Mouse (Mus musculus) embryo, embryonic 10.5 days (tissue): Measurements from ENCODE around the gene Sf3b2.

Source experiments
- DNase-seq: peaks from one replicate; pipeline ENCODE4 v3.0.0-alpha.2; 2015; ENCODE audit warnings: low spot score

Sf3b2 gene

DNA sequence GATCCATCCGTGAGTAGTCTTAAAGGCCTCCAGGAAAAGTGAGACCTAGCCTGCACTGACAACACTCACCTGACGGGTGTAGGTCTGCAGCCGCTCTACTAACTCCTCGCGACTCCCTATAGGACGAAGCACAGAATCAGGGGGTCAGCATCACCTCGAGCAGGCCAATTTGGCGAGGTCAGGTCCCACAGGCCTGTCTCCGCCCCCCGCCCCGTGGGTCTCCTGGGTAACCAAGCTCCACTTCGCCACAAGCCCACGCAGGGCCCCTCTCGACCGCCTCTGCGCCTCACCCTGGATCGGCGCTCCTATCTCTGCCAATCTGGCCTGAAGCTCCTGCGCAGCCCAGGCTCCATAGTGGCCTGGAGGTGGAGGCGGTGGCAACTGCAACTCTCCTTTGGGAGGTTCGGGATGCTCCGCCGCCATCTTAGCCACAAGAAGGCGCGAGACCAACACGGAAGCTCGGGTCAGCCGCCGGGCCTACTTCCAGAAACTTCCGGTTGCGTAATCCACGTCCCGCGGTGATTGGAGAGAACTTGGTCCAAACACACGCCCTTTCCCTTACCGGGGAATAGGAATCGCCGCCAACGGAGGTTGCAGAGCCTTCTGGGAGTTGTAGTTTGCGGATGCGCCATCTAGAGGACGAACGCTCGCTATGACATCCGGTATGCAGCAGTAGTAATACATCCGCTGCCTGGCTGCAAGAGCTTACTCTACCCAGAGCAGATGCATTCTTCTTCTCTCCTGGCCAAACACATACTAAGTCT is at the start of gene Sf3b2:
TSS of gene Sf3b2 (minus strand) at position 484 of the 764 bp plus-strand sequence.
- DNase-seq: peak; percentile 100

DNA sequence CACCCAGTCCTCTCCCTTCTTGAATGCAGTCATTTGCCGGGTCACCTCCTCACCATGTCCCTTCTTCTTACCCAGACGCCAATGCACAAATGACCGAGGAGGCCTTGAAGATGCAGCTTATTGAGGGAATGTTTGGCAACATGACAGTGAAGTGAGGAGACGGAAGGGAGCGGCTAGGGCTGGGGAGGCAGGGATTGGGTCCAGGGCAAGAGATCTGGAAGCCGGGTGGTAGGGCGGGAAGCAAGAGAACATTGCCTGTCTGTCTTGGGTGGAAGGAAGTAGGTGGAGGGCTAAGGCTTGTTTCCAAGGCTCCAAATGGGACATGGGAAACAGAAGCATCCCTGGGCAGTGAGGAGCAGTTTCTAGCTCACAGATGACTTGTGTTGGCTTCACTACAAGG is 46.1 kb upstream of the Sf3b2 start:
- no peak for DNase-seq

DNA sequence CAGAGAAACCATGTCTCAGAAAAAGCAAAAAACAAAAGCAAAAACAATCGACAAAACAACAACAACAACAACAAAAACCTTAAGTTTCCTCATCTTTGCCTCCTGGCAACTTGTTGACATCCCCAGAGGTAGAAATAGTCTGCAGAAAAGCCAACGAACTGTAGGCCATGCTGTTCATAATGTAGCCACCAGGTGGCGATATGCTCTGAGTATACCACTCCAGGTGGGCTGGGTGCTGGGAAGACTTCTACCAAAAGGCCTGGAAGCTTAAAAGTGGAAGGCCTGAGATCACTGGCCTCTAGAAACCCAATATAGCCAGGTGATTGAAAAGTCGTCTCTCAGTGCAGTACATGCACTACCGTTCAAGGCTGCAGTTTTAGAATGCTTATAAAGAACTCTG is 42.7 kb upstream of the Sf3b2 start:
- DNase-seq: peak; percentile 84

DNA sequence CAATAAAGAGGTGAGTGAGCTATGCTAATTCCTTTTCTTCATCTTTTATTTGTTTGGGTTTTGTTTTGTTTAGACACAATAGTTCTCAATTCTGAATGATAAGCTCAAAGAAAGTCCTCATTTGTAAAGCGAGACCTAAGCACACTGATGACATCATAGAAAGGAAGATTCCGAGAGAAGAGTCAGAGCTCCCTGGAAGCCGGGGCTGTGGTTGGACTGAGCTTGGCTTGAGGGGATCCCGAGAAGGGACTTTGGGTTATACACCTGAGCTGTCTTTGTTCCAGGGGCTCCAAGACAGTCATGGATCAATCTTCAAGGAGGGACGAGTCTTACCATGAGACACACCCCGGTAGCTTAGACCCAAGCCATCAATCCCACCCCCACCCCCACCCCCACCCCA is 40.2 kb upstream of the Sf3b2 start, which contains the start of gene Catsper1:
TSS of gene Catsper1 (plus strand) at position 301 of the 400 bp plus-strand sequence.
- DNase-seq: no peak

DNA sequence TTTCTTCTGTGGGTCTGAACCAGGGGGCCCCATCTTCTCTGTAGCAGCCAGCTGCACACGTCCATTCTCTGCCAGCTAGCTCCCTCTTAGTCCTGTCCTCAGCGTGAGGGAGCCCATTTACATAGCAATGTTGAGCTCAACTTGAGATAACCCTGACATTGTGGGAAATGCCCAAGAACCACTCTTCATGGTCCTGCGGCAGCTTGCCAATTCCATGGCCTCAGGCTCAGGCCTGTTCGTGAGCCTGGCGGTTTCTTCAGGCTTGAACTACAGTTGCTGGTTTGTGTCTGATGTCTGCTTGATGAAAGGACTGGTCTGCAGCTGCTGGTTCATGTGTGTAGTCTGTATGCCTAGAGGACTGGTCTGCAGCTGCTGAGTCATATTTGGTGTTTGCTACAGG is 39.5 kb upstream of the Sf3b2 start:
- no peak for DNase-seq

DNA sequence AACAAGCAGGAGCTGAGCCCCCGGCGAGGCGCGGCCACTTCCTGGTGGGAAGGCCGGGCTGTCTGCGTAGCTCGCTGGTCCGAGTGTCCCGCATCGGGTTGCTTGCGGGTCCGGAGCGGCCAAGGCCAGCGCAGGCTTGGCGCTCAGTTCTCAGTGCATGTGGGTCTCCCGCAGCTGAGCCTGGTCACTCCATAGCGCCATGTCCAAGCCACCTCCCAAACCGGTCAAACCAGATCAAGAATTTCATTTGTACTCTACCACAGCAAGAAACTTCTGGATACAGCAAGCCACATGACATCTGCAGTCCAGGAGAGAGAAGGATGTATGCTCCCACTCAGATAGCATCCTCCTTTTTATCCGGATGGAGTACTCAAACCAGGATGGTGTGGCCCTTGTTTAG is 32.7 kb upstream of the Sf3b2 start:
- no peak for DNase-seq

DNA sequence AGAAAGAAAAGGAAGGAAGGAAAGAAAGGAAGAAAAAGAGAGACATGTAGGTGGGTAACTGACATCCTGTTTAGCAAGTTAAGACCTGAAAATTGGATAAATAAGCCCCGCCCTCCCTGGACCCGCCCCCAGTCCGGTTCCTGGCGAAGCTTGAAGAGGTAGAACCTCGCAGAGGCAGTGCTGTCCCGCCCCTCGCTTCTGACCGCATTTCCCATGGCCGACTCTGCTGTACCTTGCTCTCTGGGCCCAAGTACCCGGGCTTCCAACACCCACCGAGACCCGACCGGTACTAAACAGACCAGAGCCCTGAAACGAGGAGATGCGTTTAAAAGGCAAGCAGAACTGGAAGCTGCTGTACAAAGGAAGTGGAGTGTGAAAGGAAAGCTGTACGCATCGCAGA is 28.5 kb upstream of the Sf3b2 start:
- no peak for DNase-seq

DNA sequence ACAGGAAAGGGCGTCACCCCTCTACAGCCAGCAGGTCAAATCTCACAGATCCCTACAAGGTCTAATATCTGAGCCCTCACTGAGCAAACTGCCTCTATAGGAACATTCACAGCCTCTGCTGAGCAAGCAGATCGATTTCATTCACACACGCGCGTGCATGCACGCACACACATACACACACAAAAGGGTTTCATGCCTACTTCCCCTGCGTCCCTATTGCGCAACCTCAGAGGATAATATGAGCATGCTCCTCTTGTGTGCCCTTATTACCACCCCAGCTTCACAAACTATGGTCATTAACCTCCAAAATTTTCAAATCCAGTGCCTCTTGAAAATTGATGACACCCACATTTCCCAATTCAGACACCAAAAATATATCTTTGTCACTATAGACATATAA is 17.9 kb upstream of the Sf3b2 start:
- DNase-seq: no peak

DNA sequence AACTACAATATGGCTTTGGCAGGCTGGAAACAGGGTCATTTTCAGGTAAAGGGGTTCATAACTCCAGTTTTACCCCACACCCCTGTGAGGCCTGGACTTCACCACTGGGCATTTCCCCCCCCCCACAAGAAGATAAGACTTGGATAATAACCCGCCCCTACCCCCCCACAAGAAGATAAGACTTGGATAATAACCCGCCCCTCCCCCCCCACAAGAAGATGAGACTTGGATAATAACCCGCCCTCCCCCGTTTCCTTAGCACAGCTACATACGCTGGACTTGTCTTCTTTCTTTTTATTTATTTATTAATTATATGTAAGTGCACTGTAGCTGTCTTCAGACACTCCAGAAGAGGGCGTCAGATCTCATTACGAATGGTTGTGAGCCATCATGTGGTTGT is 13.8 kb upstream of the Sf3b2 start:
- peak; percentile 66 for DNase-seq

DNA sequence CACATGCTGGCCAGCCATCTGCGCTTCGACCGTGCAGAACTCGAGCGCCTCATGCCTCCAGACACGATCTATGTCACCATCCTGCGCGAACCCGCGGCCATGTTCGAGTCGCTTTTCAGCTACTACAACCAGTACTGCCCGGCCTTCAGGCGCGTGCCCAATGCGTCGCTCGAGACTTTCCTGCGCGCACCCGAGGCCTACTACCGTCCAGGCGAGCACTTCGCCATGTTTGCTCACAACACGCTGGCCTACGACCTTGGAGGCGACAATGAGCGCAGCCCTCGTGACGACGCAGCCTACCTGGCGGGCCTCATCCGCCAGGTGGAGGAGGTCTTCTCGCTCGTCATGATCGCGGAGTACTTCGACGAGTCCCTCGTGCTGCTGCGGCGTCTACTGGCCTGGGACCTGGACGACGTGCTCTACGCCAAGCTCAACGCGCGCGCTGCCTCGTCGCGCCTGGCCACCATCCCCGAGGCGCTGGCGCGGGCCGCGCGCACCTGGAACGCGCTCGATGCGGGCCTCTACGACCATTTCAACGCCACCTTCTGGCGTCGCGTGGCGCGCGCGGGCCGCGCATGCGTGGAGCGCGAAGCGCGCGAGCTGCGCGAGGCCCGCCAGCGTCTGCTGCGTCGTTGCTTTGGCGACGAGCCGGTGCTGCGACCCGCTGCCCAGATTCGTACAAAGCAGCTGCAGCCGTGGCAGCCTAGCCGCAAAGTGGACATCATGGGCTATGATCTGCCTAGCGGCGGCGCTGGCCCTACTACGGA is 11.9 kb upstream of the Sf3b2 start:
- DNase-seq: peak; percentile 42

DNA sequence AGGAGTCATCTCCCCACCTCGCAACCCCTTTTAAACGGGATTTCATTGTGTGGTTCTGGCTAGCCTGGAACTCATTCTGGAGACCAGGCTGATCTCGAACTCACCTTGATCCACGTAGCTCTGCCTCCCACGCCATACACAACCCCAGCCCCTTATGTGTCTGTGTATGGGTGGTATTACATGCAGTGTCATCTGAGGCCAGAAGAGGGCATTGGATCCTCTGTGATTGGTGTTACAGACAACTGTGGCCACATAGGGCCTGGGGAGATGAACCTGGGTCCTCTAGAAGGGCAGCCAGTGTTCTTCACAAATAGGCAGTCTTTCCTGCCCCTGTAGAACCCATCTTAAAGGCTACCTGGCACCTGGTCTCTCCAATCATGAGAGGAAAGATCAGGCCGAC is 11.0 kb upstream of the Sf3b2 start:
- DNase-seq: no peak

DNA sequence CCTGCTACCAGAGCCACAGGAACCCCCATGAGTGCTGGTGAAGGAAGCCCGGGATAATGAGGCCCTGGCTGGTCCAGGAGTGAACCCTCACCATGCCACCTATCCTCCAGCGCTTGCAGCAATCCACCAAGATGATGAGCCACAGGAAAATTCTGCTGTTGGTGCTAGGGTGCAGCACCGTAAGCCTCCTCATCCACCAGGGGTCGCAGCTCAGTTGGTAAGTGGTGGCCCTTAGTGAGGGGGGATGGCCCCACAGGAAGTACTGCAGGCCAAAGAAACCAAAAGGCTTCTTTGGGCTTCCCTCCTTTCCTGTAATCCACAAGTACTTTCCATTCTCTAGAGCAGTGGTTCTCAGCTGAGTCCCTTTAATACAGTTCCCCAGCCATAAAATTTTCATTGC is 7.2 kb upstream of the Sf3b2 start:
- peak; percentile 75 for DNase-seq

DNA sequence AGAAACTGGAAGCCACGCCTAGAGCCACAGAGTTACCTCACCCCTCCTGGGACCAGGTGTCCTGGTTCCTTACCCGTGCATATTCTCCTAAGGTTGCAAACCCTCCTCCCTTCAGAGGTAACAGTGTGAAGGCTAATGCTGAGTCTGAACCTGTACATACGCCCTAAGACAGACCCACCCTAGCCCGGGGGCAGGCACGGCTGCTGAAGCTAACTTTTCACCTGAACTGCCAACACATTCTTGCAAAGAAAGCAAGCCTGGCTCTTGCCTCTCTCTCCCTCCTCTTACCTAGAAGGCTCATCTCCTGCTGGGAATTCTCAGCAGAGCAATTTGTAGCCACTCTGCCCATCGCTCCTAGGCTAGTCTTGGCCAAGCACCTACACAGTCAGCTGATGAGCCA is 5.3 kb upstream of the Sf3b2 start:
- DNase-seq: no peak

DNA sequence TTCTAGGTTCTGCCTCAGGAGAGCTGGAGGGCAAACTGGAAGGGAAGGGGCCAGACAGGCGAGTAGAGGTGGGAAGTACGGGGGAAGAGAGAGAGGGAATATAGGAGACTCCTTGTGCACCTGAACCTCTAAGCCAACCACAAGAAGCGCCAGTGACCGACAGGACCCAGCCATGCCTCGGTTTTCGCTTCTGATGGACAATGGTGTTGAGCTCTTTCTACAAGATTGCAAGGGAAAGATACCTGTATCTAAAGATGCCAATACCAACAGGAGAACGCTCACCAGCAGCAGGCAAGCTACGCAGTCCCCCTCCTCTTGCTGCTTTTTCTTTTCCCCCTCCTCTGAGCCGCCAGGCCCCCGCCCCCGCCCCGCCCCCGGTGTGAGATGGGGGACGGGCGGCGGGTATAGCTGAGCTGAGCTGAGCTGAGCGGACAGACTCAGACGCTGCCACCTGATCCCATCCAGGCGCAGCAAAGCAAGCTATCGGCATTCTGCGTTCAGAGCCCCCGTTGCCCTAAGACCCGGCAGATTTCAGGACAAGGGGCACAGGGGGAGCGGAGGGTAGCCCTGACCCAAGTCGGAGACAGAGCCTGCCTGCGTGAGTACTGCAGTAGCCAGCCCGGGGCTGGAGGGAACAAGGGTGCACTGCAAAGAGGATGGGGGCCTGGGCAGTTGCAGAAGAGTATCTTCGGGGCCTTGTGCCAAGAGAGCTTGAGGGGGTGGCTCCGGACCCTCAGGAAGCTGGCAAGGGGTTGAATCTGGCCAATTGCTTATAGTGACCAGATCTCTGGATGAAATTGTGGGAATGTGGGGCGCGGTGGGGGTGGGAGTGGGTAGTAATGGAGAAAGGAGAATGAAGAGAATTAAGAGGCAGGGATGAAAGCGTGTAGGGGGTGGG is 2.9 kb upstream of the Sf3b2 start, which contains the start of gene Gal3st3:
TSS of gene Gal3st3 (plus strand) at position 429 of the 898 bp plus-strand sequence.
- peak; percentile 70 for DNase-seq

DNA sequence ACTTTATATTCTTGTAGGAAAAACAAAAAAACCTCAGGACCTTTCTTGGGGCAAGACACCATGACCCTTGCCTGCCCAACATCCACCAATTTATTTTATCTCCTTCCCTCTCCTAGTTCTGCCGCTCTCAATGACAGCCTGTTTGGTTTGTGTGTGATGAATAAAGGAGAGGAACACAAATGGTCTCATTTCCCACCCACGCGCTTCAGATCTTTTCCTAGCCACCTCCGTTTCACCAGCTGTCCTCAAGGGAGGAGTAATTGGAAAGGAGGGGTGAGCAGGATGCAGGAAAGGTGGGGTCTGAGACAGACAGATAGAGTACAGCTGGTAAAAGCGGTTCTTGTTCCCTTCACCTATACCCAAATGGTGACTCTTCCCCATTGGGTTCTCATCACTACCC is 1.4 kb upstream of the Sf3b2 start:
- no peak for DNase-seq

DNA sequence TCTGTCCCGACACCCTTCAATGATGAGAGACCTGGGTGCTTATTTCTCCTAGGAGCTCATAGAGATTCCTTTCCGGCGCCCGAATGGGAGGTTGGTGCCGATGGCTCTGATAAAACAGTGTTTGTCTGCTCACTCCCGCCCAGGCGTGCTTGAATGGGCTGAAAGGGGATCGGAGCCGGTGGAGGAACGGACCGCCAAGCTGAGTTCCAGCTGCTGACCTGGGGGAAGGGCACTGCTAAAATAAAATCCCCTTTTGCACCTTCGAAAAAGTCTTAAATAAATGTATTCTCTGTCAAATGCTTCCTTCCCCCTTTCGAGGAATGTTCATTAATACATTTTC is 451 bp upstream of the Sf3b2 start:
- DNase-seq: no peak

DNA sequence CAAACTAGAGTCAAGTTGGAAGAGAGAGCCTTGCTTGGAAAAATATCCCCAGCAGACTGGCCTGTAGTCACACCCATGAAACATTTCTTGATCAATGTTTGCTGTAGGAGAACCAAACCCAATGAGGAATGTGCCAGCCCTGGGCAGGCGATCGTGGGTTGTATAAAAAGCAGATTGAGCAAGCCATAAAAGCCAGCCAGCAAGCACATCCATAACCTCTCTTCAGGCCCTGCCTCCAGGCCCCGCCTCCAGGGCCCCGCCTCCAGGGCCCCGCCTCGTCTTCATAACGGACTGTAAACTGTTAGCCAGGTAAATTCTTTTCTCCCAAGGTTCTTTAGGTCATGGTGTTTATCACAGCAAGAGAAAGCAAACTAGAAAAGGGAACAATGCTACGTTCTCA is 16.9 kb downstream of the Sf3b2 start:
- DNase-seq: no peak

DNA sequence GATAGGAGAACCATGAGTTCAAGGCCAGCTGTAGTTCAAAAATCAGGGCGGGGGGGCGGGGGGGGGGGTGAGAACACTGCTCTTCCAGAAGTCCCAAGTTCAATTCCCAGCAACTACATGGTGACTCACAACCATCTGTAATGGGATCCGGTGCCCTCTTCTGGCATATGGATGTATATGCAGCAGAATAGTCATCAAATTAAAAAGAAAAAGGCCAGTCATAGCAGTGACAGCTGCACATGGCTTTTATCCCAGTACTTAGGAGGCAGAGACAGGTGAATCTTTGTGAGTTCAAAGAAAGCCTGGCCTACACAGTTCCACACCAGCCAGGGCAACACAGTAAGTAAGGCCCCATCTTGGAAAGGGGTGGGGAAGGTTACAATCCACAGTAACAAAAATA is 18.1 kb downstream of the Sf3b2 start:
- DNase-seq: peak; percentile 37

DNA sequence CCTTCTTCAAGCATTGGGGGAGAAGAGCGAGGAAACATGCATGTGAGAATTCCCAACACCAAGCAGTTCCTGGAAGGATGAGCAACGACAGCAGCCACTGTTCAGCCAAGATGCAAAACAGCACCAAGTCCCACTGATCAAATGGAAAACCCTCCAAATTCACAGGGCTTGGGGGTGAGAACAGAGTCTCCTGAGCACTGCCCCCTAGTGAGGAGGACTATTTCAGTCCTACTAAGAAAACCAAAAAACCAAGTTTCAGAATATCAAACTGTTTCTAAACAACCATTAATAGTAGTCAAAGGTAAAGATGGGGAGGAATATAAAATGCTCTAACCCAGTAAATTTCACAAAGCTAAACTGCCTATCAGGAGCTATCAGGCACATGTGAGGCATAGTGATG is 18.7 kb downstream of the Sf3b2 start:
- no peak for DNase-seq

DNA sequence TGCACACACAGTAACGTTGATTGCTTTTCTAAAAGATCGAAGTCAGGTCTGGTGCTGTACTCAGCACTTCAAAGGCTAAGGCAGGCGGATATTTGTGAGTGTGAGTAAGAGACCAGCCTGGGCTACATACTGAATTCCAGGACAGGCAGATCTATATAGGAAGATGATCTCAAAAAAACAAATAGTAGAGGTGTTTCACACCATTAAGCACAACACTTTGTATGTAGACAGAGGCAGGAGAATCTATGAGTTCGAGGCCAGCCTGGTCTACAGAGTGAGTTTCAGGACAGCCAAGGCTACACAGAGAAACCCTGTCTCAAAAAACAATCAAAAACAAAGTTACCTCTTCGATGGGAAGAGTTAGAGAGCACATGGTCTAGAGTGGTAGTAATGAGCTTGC is 19.5 kb downstream of the Sf3b2 start:
- no peak for DNase-seq

DNA sequence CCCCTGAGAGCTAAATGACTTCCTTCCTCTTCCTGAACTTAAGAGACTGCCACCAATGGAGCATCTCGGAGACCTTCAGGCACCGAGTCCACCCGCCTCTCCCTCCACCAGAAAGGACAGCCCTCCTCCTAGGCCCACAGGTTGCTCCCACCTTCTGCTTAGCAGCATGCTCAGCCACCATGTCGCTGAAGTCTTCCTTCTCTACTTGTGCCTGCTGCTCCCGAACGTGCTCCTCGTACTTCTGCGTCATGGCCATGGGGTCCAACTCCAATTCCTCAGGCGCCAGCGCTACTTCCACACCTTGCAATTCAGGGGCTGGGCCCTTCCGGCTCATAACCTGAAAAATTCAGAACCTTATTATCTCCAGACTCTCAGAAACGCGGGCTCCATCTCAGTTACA is 20.6 kb downstream of the Sf3b2 start:
- no peak for DNase-seq

DNA sequence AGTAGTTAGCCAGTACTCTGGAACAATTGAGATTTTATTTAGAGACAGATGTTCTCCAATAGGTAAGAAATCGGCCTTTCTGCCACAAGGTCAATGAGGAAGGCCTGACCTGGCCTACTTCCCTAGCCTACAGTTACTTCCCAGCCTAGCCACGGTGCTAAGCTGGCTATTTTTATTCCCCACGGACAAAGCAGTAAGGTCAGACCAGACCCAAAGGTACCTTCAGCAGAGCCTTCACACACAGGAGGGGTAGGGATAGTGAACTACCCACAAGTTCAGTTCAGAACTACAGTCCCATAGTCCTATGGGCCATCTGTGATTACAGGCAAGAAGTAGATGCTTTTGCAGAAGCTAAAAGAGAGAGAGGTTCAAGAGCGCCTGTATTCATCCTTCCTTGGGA is 21.3 kb downstream of the Sf3b2 start:
- DNase-seq: no peak
